Mouse (Mus musculus) layer of hippocampus, postnatal 14 days (tissue): Measurements from ENCODE around the gene Inpp1. TPM values are rescaled to one million over a fixed set of nuclear protein-coding genes. Genes with fewer than 3 reads are reported as not detected.

Experiments
- DNase-seq, 2 experiments: peaks; one replicate each; pipeline ENCODE4 v3.0.0; 2021 to 2022; ENCODE audit warnings: low spot score in 2 of 2, mixed read lengths in 1 of 2
- long read RNA-seq, 2 experiments: library from polyadenylated mRNA; stranded (forward); transcript quantifications; one replicate each; pipeline ENCODE4 v2.0.0; 2021
- total RNA-seq, 2 experiments: library from RNA; stranded (reverse); gene quantifications; 2 replicates each; pipeline ENCODE4 v1.2.3; 2021

Inpp1 gene
- total RNA-seq = 10 to 100 TPM; 42.7 to 49.8 TPM
- long read RNA-seq, experiment 1, full-length matches to known transcripts = 19 of 34 reads
- long read RNA-seq, experiment 1, partial matches to known transcripts = 2 of 34 reads
- long read RNA-seq, experiment 1, other reads (novel, unspliced or antisense) = 13 of 34 reads
- long read RNA-seq, experiment 2, full-length matches to known transcripts = 26 of 57 reads
- long read RNA-seq, experiment 2, partial matches to known transcripts = 4 of 57 reads
- long read RNA-seq, experiment 2, other reads (novel, unspliced or antisense) = 27 of 57 reads

- peak; percentile 65 to 70 for DNase-seq
Measured at GRCm38 (mm10) chr1:52816910-52817812, at the start of gene Inpp1. Gene Inpp1, minus strand, starts transcription at chr1:52817688.

- no peak for DNase-seq
Measured at GRCm38 (mm10) chr1:52866007-52866406, 48.5 kb upstream of the Inpp1 start.

- DNase-seq = no peak
Measured at GRCm38 (mm10) chr1:52864220-52864619, 46.7 kb upstream of the Inpp1 start.

GRCm38 (mm10) chr1:52855904-52856601, 38.6 kb upstream of the Inpp1 start:
- no peak for DNase-seq

GRCm38 (mm10) chr1:52854029-52854428, 36.5 kb upstream of the Inpp1 start:
- peak in 1 of 2 experiments; percentile 54 for DNase-seq

- no peak for DNase-seq
Measured at GRCm38 (mm10) chr1:52849422-52849821, 31.9 kb upstream of the Inpp1 start.

- no peak for DNase-seq
Measured at GRCm38 (mm10) chr1:52846556-52846955, 29.1 kb upstream of the Inpp1 start.

- DNase-seq = peak; percentile 91 to 97
Measured at GRCm38 (mm10) chr1:52844782-52845665, 27.5 kb upstream of the Inpp1 start, which contains the start of gene Hibch. Gene Hibch, plus strand, starts transcription at chr1:52844929.

GRCm38 (mm10) chr1:52844354-52844753, 26.9 kb upstream of the Inpp1 start:
- DNase-seq = no peak

GRCm38 (mm10) chr1:52839099-52839498, 21.6 kb upstream of the Inpp1 start:
- DNase-seq = no peak

GRCm38 (mm10) chr1:52817813-52818147, 292 bp upstream of the Inpp1 start:
- no peak for DNase-seq

GRCm38 (mm10) chr1:52816232-52816891, 1.1 kb downstream of the Inpp1 start:
- DNase-seq = no peak

- DNase-seq = no peak
Measured at GRCm38 (mm10) chr1:52808456-52808855, 9.0 kb downstream of the Inpp1 start.

- no peak for DNase-seq
Measured at GRCm38 (mm10) chr1:52805041-52805440, 12.4 kb downstream of the Inpp1 start.

GRCm38 (mm10) chr1:52802406-52802975, 15.0 kb downstream of the Inpp1 start:
- no peak for DNase-seq

- no peak for DNase-seq
Measured at GRCm38 (mm10) chr1:52801651-52802050, 15.8 kb downstream of the Inpp1 start.

GRCm38 (mm10) chr1:52800340-52800740, 17.1 kb downstream of the Inpp1 start:
- no peak for DNase-seq

- no peak for DNase-seq
Measured at GRCm38 (mm10) chr1:52799772-52800171, 17.7 kb downstream of the Inpp1 start.

GRCm38 (mm10) chr1:52799056-52799726, 18.3 kb downstream of the Inpp1 start:
- DNase-seq = no peak
